Mouse (Mus musculus): ENCODE data around the gene Fkbp6. TPM values are rescaled to one million over a fixed set of nuclear protein-coding genes. Genes with fewer than 3 reads are reported as not detected.
"Not testable (repeated sequence)": the region's sequence is repeated elsewhere in the genome, so short reads cannot be mapped to it uniquely, and the experiment has no call there.

The Fkbp6 gene
- under 1 TPM; 0.23 to 0.48 TPM for total RNA-seq (2021)
- long read RNA-seq, experiment 1, result 0 reads
- long read RNA-seq, experiment 2, partial matches to known transcripts, result 0 of 1 reads
- long read RNA-seq, experiment 2, other reads (novel, unspliced or antisense), result 0 of 1 reads

DNA sequence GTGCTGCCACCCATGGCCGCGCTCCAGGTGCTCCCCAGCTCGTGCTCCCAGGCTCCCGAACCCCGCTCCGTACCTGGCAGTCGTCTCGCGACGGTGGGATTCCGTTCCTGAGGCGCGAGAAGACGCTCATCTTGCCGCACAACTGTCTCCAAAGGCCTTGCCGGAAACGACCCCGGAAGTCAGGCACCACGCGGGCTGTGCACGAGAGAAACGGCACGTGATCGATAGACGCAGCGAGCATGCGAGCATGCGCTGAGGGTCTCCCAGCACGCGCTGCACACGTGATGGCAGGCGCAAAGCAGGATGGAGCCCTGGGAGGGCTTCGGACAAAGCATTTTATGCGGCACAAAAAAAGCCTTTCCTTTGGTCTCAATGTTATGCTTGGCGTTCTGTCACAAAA lies at the start of gene Fkbp6:
Gene Fkbp6 (minus strand): TSS at position 183 of the 400 bp plus-strand sequence.
- DNase-seq (ENCODE audit: low spot score in 2 of 2), result no peak

DNA sequence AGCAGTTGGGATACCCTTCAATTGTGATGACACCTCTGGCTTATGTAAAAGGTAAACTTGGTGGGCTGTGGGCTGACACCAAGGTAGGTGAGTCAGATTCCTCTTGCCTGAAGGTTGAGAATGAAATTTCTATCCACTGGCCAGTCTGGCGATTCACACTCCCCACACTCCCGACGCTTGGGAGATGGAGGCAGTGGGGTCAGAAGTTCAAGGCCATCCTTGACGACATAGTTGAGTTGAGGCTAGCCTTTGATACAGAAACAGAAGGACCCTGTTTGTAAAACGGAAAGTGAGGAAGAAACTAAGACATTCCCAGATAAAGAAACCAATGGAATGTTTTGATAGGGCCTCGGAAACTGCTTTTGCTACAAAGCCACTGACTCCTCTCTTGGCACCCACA lies 49.5 kb upstream of the Fkbp6 start:
- DNase-seq (ENCODE audit: low spot score in 2 of 2), result no peak

DNA sequence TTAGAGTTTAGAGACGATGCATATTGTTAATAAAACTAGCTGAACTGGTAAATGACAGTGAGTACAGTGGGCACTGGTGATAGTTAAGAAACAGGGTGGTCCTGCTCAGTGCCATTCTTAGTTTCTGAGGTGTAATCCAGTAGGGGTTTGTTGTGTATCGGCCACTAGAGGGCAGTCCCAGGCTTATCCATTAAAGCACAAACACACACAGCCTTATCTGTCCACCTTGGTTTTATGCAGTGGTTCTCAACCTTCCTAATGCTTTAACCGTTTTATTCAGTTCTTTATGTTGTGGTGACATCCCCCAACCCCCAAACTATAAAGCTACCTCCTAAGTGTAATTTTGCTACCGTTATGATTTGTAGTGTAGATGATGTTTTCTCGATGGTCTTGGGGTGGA lies 46.0 kb upstream of the Fkbp6 start:
- no peak for DNase-seq (ENCODE audit: low spot score in 2 of 2)

DNA sequence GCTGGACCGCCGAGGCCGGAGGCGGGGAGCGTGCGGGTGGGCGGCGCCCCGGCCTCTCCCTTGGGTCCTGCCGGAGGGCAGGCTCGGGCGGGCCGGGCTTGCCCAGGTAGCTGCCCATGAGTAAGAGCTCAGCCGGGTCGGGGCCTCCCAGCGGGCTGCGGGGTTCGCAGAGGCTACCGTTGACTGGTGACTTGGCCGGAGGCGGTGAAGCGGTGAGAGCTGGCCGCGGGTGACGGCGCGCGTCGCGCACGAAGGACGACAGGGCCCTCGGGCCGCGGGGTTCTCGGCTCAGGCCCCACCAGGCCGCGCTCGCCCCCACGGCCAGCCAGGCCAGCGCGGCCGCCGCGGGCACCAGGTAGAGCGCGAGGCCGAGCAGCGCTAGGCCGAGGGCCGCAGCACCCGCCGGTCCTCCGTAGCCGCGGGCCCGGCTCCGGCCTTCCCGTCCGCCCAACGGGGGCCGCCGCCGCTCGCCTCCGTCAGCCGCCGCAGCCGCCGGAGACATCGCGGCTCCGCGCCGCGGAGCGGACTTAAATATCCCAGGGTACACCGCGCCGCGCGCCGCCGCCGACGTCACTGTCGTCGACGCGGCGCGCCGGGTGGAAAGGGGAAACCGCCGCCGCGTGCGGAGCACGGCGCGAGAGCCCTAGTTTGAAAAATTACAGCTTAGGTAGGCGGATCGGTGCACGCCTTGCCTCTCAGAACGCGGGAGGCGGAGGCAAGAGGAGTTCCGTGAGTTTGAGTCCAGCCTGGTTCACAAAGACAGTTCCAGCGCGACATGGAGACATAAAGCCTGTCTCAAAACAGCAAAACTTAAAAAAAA lies 44.4 kb upstream of the Fkbp6 start, which contains the start of gene Pom121:
Gene Pom121 (minus strand): TSS at position 543 of the 820 bp plus-strand sequence.
- DNase-seq (ENCODE audit: low spot score in 2 of 2), result peak; percentile 65 to 71

DNA sequence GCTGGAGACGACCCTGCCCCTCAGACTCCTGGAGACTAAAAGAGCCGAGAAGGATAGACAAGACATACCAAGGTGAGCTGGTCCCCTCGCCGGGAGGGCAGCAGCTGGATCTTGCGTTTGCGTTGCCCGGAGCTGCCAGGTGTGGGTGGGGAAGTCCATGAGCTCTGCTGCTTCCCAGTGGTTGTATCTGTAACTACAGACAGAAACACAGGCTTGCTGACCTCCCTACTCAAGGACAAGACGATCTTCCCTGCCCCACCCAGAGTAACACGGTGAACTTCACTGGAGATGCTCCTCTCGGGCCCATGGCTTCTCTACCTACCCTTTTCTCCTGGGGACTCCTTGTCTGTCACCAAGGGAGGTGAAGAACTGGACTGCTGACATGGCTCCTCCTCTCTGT lies 33.9 kb upstream of the Fkbp6 start:
- DNase-seq (ENCODE audit: low spot score in 2 of 2), result no peak

DNA sequence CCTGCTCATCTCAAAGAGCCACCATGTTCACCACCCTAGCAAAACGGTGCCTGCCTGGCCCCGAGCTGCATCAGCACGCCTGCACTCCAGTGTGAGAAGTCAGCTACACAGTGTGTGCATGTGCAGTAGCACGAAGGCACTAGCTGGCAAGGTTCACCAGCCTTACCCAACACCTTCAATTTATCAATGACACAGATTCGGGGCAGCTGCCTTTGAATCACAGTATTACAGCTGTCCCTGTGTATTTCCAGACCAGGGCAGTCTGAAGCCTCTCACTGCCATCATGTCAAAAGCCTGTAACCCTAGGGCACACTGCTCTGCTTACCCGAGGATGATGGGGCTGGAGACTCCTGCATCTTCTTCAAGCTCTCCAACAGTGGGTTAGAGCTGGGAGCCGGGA lies 32.9 kb upstream of the Fkbp6 start:
- DNase-seq (ENCODE audit: low spot score in 2 of 2), result no peak

DNA sequence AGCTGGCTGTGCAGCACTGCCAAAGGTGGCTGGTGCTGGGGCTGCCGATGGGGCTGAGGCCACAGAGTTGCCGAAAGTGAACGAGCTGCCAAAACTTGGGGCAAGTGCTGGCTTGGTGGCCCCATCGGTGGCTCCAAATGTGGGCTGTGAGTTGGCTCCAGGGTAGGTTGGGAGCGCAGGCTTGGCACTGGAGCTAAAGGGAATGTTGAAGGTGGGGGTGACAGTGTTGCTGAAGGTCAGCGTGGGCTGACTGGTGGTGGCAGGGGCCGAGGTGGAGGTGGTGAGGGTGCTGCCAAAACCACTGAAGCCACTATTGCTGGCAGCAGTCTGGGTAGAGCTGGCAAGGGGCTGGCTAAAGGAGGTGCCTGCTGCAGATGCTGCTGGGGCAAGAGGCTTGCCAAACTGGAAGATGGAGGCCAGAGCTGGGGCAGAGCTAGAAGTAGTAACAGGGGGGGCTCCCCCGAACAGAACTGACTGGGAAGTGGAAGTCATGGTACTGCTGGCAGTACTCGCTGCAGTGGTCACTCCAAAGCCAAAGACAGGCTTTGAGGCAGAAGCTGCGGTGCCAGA lies 31.6 kb upstream of the Fkbp6 start:
- no peak for DNase-seq (ENCODE audit: low spot score in 2 of 2)

DNA sequence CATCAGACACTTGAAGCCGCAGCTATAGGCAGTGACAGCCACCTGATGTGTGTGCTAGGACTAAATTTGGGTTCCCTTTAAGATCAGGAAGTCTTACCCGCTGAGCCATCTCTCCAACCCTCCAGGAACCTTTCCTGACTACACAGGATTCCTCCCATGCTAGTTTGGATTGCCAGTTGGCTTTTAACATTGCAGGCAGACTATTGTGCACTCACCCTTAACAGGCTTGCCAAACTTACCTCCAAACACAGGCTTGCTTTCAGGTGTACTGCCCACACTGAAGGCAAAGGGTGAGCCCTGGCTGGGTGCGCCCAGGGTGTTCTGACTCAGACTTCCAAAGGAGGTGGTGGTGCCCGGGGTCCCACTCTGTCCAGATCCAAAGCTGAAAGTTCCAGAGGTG lies 30.8 kb upstream of the Fkbp6 start:
- no peak for DNase-seq (ENCODE audit: low spot score in 2 of 2)

DNA sequence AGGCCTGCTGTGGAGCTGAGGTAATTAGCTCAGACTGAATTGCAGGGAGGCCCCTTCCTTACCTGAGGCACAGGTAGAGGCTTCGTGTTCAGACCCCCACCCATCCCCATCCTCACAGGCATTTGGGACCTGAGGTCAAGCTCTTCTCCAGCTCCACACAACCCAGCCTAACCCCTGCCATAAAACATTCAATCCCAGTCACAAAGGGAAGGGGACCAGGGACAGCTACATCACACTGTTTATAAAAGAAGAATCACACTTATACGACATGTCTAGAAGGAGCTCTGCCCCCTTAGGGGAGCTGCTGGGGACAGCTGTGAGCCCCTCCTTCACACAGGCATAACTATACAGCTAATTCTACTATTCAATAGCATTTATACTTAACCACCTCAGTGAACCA lies 26.5 kb upstream of the Fkbp6 start:
- no peak for DNase-seq (ENCODE audit: low spot score in 2 of 2)

DNA sequence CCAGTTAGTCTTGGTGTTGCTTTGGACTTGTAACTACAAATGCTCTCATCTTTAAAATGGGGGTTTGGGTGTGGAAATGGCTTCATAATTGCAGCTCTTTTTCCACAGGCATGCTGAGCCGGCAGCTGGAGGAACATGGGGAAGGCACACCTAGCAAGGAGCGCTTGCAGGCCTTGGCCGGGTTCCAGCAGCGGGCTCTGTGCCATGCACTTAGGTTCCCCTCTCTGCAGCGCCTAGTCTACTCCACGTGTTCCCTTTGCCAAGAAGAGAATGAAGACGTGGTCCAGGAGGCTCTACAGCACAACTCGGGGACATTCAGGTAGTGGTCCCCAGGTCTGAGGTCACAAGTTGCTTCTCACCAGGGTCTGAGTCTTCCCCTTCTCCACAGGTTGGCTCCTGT lies 25.3 kb upstream of the Fkbp6 start:
- DNase-seq (ENCODE audit: low spot score in 2 of 2), result no peak

DNA sequence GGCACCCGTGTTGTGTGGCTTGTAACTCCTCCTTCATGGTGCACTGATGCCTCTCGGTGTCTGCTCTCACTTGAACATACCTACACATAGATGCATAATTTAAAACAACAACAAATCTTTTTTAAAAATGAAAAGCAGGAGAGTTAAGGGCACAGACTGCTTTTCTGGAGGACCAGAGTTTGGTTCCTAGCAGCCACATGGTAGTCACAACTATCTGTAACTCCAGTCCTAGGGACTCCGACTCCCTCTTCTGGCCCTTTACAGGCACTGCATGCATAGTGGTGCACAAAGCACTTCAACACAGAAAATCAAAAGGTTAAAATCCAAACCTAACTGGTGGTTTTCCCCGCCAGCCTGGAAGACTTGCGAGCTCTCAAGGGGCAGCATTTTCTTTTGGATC lies 23.8 kb upstream of the Fkbp6 start:
- DNase-seq (ENCODE audit: low spot score in 2 of 2), result no peak

DNA sequence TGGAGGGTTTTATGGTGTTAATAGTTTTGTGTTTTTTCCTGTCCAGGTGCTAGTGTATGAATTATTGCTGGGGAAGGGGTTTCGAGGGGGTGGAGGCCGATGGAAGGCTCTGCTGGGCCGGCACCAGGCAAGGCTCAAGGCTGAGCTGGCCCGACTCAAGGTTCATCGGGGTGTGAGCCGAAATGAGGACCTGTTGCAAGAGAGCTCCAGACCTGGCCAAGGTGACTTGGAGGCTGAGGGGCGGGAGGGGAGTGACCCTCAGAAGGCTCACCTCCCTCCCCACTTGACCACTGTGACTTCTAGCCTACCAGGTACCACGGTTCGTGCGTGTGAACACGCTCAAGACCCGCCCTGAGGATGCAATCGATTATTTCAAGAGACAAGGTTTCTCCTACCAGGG lies 21.4 kb upstream of the Fkbp6 start:
- DNase-seq (ENCODE audit: low spot score in 2 of 2), result no peak

DNA sequence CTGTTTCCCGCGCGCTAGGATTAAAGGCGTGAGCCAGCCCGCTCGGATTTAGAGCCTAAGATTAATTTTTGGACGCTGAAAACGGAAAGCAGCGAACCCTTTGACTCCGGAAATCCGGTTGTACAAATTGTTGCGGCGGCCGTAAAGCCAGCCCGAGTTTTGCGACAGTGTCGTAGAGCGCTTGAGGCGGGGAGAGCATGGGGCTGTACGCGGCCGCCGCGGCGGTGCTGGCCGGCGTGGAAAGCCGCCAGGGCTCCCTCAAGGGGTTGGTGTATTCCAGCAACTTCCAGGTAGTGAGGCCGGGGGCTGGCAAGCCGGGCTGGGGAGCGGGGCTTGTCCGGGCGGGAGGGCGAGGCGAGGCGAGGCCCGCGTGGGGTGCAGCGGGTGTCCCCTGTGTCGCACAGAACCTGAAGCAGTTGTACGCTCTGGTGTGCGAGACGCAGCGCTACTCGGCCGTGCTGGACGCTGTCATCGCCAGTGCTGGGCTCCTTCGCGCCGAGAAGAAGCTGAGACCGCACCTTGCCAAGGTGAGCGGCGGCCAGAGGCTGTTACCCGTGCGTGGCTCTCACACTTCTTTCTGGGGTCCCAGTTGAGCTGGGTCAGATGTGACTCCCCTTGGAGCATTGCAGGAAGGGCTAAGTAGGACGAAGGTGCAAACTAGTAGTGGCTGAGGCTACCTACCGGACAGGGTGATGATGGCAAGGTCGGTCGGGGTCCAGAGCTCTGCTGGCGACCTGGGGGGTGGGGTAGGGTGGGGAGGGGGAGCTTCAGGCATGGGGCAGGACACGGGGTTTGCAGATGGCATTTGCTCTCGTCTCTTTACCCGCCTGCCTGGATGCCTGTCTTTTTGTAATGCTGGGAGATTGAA lies 20.2 kb upstream of the Fkbp6 start, which contains the start of gene Nsun5:
Gene Nsun5 (plus strand): TSS at position 167 of the 868 bp plus-strand sequence.
- DNase-seq (ENCODE audit: low spot score in 2 of 2), result peak; percentile 88 to 92

DNA sequence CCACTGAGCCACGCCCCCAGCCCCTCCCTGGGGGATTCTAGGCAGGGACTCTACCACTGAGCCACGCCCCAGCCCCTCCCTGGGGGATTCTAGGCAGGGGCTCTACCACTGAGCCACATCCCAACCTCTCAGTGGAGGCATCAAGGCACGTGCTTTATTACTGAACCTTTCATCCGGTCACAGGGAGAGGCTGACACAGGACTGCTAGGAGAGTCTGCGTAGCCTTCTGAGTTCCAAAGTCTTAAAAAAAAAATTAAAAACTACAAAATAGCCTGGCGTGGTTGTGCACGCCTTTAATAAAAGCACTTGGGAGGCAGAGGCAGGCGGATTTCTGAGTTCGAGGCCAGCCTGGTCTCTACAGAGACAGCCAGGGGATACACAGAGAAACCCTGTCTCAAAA lies 19.4 kb upstream of the Fkbp6 start:
- not testable (repeated sequence) for DNase-seq (ENCODE audit: low spot score in 2 of 2)

DNA sequence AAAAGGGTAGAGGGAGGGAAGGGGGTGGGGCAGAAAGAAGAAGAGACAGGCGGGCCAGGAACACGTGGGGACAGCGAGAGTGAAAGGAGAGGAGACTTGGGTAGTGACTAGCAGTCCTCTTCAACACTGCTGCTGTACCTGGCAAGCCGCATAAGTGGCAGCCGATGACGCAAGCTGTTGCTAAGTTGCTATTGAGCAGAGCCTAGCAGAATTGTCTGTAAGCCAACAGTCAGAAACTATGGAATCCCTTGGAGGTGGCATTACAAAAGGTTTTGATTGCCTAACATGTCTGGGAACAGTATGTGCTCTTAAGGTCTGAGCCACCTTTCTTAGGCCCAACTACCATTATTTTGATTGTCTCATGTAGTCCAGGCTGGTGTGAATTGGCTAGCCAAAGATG lies 18.5 kb upstream of the Fkbp6 start:
- DNase-seq (ENCODE audit: low spot score in 2 of 2), result no peak

DNA sequence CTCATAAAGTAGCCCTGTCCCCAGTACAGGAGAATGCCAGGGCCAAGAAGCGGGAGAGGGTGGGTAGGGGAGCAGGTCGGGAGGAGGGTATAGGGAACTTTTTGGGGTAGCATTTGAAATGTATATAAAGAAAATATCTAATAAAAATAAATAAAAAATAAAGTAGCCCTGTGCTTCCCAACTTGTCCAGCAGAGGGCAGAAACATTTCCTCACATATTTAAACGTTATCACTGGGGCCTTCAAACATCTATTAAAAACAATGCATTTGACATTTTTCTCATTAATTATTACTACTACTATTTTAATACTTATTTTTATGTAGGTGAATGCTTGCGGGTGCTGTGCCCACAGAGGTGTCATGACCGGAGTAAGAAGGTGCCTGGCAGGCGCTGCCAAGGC lies 18.0 kb upstream of the Fkbp6 start:
- no peak for DNase-seq (ENCODE audit: low spot score in 2 of 2)

DNA sequence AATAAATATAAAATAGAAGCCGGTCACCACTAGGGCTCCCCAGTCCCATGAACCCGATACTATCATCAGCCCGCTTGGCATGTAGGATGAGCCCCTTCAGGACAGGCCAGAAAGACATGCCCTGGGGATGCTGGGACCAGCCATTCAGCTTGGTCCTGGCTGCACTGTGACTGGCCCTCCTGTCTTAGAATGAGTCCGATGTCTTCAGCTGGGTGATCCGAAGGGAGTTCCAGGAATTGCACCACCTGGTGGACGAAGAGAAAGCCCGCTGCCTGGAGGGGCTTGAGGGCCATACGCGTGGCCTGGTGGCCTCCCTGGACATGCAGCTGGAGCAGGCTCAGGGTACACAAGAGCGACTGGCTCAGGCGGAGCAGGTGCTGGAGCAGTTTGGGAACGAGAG lies 13.7 kb upstream of the Fkbp6 start:
- no peak for DNase-seq (ENCODE audit: low spot score in 2 of 2)

DNA sequence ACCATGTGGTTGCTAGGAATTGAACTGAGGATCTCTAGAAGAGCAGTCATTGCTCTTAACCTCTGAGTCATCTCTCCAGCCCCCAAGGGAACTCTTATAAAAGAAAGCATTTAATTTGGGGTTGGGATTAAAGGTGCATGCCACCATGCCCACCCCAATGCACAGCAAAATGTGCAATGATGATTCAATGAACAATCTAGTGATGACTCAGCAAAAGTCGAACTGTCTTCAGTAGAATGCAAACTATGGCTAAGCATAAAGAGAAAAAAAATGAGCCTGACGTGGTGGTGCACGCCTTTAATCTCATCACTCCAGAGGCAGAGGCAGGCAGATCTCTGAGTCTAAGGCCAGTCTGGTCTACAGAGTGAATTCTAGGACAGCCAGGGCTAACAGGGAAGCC lies 12.7 kb upstream of the Fkbp6 start:
- no peak for DNase-seq (ENCODE audit: low spot score in 2 of 2)

DNA sequence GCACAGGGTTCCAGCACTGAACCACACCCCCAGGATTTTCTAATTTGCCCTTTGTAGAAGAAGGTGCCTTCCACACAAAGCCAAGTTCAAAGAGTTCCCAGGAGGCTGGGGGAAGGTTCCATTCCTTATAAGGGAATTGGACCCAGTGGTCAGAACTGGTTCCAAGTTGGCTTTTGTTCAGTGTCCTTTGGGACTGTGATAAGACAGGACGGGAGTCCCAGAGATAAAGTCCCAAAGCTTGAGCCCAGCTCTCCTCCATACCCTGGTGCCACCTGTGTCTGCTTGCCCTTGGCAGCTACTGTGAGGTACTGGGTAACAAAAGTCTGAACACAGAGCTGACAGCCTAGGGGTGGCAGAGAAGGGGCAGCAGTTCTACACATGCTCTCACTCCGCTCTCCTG lies 9.9 kb upstream of the Fkbp6 start:
- no peak for DNase-seq (ENCODE audit: low spot score in 2 of 2)

DNA sequence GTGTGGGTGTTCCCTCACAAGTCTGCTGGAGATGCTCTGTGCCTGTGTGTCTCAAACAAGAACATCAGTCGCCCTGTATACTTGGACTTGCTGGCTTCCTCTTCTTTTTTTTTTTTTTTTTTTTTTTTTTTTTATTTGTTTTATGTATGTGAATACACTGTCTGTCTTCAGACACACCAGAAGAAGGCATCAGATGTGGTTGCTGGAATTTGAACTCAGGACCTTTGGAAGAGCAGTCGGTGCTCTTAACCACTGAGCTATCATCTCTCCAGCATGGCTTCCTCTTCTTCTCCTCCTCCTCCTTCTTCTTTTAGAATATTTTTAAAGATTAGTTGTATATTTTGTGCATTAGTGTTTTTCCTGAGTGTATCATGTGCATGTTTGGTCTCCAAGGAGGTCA lies 7.7 kb upstream of the Fkbp6 start:
- peak; percentile 45 to 60 for DNase-seq (ENCODE audit: low spot score in 2 of 2)

DNA sequence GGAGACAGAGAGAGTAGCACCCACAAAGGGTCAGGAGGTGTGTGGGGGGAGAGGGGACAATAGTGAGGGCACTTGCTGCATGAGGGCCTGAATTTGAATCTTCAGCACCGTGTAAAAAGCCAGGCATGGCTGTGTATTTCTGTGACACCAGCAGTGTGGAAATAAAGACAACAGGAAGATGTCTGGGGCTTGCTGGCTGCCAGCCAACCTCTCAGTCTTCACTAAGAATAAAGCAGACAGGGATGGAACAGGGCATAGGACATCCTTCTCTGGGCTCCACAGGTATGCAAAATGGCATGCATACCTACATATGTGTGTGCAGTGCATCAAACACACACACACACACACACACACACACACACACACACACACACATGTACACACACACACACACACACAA lies 6.2 kb upstream of the Fkbp6 start:
- DNase-seq (ENCODE audit: low spot score in 2 of 2), result no peak

DNA sequence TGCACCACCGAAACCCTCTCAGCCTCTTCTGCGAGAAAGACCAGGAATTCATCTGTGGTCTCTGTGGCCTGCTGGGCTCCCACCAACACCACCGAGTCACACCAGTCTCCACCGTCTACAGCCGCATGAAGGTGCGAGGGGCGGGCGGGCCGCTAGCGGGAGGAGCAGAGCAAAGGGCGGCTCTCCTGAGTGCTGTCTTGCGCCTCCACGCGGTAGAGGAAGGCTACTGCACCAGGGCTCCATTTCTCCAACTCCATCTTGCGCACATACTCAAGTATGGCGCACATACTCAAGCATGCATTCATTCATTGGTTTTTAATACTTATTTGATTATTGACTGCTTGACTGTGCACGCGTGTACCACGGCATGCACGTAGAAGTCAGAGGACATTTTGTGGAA lies 3.7 kb upstream of the Fkbp6 start:
- no peak for DNase-seq (ENCODE audit: low spot score in 2 of 2)
